Mouse (Mus musculus) erythroblast, adult 5-6 weeks (primary cell): ENCODE data around the gene Qtrt2. TPM values are rescaled to one million over a fixed set of nuclear protein-coding genes. Genes with fewer than 3 reads are reported as not detected.

Source experiments
- ATAC-seq: replicated peaks from 2 replicates; pipeline ENCODE4 v1.8.0; 2016; ENCODE audit warnings: moderate number of reproducible peaks, mild to moderate bottlenecking, moderate TSS enrichment, inconsistent platforms; ENCODE audit not compliant: poor library complexity, low FRiP score, severe bottlenecking
- total RNA-seq, 2 experiments: library from RNA; stranded (forward) in 1 of 2; stranded (reverse) in 1 of 2; fragments of 150-400 nt in 1 of 2; fragments of 200-764, 138-1000 nt in 1 of 2; gene quantifications; 2 replicates each; pipeline versions ENCODE4 v1.2.3 to v1.2.4; 2015 to 2017; ENCODE audit warnings: low replicate concordance in 2 of 2

Gene Qtrt2
- 2.1 and 4.8 TPM in 2 replicates for total RNA-seq (2015; ENCODE audit: low replicate concordance)
- total RNA-seq (2017; ENCODE audit: low replicate concordance): 5.5 and 7.5 TPM in 2 replicates

GRCm38 (mm10) chr16:43926341-43926859 is at the start of gene Qtrt2:
Gene Qtrt2 (minus strand): TSS chr16:43926809.
- no peak for ATAC-seq

- ATAC-seq: no peak
Measured at GRCm38 (mm10) chr16:43973606-43974220, 47.1 kb upstream of the Qtrt2 start.

GRCm38 (mm10) chr16:43973147-43973546 is 46.5 kb upstream of the Qtrt2 start:
- no peak for ATAC-seq

- ATAC-seq: no peak
Measured at GRCm38 (mm10) chr16:43972391-43972790, 45.8 kb upstream of the Qtrt2 start.

- no peak for ATAC-seq
Measured at GRCm38 (mm10) chr16:43971741-43972140, 45.1 kb upstream of the Qtrt2 start.

GRCm38 (mm10) chr16:43971189-43971588 is 44.6 kb upstream of the Qtrt2 start:
- no peak for ATAC-seq

GRCm38 (mm10) chr16:43970426-43970825 is 43.8 kb upstream of the Qtrt2 start:
- ATAC-seq: no peak

- ATAC-seq: no peak
Measured at GRCm38 (mm10) chr16:43965781-43966389, 39.3 kb upstream of the Qtrt2 start.

- no peak for ATAC-seq
Measured at GRCm38 (mm10) chr16:43963780-43964179, 37.2 kb upstream of the Qtrt2 start.

- no peak for ATAC-seq
Measured at GRCm38 (mm10) chr16:43963291-43963690, 36.7 kb upstream of the Qtrt2 start.

GRCm38 (mm10) chr16:43958038-43958437 is 31.4 kb upstream of the Qtrt2 start:
- ATAC-seq: no peak

GRCm38 (mm10) chr16:43954913-43955312 is 28.3 kb upstream of the Qtrt2 start:
- ATAC-seq: no peak

GRCm38 (mm10) chr16:43951591-43951990 is 25.0 kb upstream of the Qtrt2 start:
- no peak for ATAC-seq

- no peak for ATAC-seq
Measured at GRCm38 (mm10) chr16:43945869-43946268, 19.3 kb upstream of the Qtrt2 start.

- no peak for ATAC-seq
Measured at GRCm38 (mm10) chr16:43945351-43945750, 18.7 kb upstream of the Qtrt2 start.

- no peak for ATAC-seq
Measured at GRCm38 (mm10) chr16:43940846-43941245, 14.2 kb upstream of the Qtrt2 start.

- no peak for ATAC-seq
Measured at GRCm38 (mm10) chr16:43935892-43936291, 9.3 kb upstream of the Qtrt2 start.

- no peak for ATAC-seq
Measured at GRCm38 (mm10) chr16:43935367-43935766, 8.8 kb upstream of the Qtrt2 start.

- no peak for ATAC-seq
Measured at GRCm38 (mm10) chr16:43934856-43935255, 8.2 kb upstream of the Qtrt2 start.

GRCm38 (mm10) chr16:43933041-43933440 is 6.4 kb upstream of the Qtrt2 start:
- ATAC-seq: no peak

- ATAC-seq: no peak
Measured at GRCm38 (mm10) chr16:43932319-43932718, 5.7 kb upstream of the Qtrt2 start.
